Mouse (Mus musculus): ENCODE results near the gene Med13l. TPM values are rescaled to one million over a fixed set of nuclear protein-coding genes. Genes with fewer than 3 reads are reported as not detected.

Gene Med13l
- polyA plus RNA-seq, 1 experiment = 10.7 TPM

DNA sequence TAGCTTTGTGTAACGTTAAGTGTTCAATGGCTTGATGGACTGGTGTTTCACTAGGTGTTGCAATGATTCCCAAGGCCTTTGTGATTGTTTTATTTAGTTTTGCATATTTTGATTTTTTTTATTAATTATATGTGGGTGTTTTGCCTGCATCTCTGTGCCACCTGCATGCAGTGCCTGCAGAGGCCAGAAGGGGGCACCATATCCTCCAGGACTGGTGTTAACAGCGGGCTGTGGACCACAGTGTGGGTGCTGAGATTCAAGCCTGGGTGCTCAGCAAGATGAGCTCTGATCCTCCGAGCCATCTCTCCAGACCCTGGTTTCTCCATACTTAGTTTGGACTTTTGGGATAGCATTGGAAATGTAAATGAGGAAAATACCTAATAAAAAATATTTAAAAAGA, 143.7 kb downstream of the Med13l start:
- no peaks in the 10 kb centered on the region for H3K27me3 ChIP-seq (replicated peaks; ENCODE audit: control insufficient read depth, insufficient read depth, low read length)
- no peak overlapping the region for H3K27ac ChIP-seq (ENCODE audit: insufficient read depth, low read depth, low read length)
- H3K4me3 ChIP-seq (ENCODE audit: insufficient read depth, low read depth, low read length) = no peak overlapping the region
- TF ChIP-seq CTCF (conservative IDR thresholded peaks at IDR 0.05; ENCODE audit: insufficient read depth, insufficient read length, low read depth, low read length) (peak; percentile 61), POLR2A (IDR thresholded peaks at IDR 0.05; ENCODE audit: low read depth, low read length) (no peak)
- peaks cover 12% of the 10 kb centered on the region for H3K4me1 ChIP-seq (ENCODE audit: control insufficient read depth, insufficient read depth, low read length)
- peak; percentile 23 for DNase-seq
- no peaks in the 10 kb centered on the region for H3K36me3 ChIP-seq (ENCODE audit: control insufficient read depth, insufficient read depth, low read length)
- 94% methylated on average over 3 of the region's 3 CpGs for WGBS

DNA sequence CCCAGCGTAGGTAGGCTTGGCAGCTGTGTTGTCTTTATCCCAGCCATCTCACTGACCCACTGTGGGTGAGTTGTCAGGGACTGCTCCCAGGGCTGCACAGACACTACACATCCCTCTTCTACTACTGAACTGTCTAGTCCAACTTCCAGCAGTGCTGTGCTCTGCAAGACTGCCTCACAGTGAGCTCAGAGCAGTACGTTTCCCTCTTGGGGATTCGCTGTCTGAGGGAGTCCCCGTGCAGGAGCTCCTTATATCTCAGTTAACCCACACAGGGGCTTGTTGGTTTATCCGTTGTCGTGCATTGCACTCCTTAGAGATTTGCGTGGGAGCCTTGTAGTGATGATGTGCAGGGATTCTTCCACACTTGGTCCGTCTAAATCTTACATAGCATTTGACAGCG, 144.5 kb downstream of the Med13l start:
- peaks cover 12% of the 10 kb centered on the region for H3K4me1 ChIP-seq (ENCODE audit: control insufficient read depth, insufficient read depth, low read length)
- H3K27me3 ChIP-seq (replicated peaks; ENCODE audit: control insufficient read depth, insufficient read depth, low read length) = no peaks in the 10 kb centered on the region
- no peaks in the 10 kb centered on the region for H3K36me3 ChIP-seq (ENCODE audit: control insufficient read depth, insufficient read depth, low read length)
- no peak for TF ChIP-seq POLR2A (IDR thresholded peaks at IDR 0.05; ENCODE audit: low read depth, low read length)
- TF ChIP-seq CTCF (conservative IDR thresholded peaks at IDR 0.05; ENCODE audit: insufficient read depth, insufficient read length, low read depth, low read length) = no peak
- WGBS = 90% methylated on average over 9 of the region's 9 CpGs
- H3K4me3 ChIP-seq (ENCODE audit: insufficient read depth, low read depth, low read length) = no peak overlapping the region
- no peak for DNase-seq
- no peak overlapping the region for H3K27ac ChIP-seq (ENCODE audit: insufficient read depth, low read depth, low read length)

DNA sequence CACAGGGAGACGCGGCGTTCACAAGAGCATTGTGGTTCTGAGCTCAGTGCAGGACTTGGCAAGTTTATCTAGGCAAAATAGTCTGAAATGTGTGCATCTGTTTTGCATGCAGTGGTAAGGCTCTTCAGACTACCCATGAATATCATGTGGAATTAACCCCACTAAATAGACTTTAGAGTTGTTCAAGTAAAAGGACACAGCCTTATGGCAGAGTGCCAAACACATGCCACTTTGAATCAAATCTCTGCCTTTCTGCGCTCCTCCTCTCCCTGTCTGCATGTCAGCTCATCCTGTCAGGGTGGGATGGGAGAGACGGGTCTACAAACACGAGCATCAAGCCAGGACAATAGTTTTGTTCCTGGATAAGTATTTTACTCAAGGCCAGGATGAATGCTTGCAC, 145.5 kb downstream of the Med13l start:
- no peaks in the 10 kb centered on the region for H3K27me3 ChIP-seq (replicated peaks; ENCODE audit: control insufficient read depth, insufficient read depth, low read length)
- no peak overlapping the region for H3K27ac ChIP-seq (ENCODE audit: insufficient read depth, low read depth, low read length)
- no peak for DNase-seq
- H3K36me3 ChIP-seq (ENCODE audit: control insufficient read depth, insufficient read depth, low read length) = no peaks in the 10 kb centered on the region
- 81% methylated on average over 6 of the region's 6 CpGs for WGBS
- TF ChIP-seq CTCF (conservative IDR thresholded peaks at IDR 0.05; ENCODE audit: insufficient read depth, insufficient read length, low read depth, low read length) (no peak), POLR2A (IDR thresholded peaks at IDR 0.05; ENCODE audit: low read depth, low read length) (no peak)
- peaks cover 10% of the 10 kb centered on the region for H3K4me1 ChIP-seq (ENCODE audit: control insufficient read depth, insufficient read depth, low read length)
- H3K4me3 ChIP-seq (ENCODE audit: insufficient read depth, low read depth, low read length) = no peak overlapping the region

- H3K27me3 ChIP-seq (replicated peaks; ENCODE audit: control insufficient read depth, insufficient read depth, low read length) = no peaks in the 10 kb centered on the region
- no peak for TF ChIP-seq CTCF (conservative IDR thresholded peaks at IDR 0.05; ENCODE audit: insufficient read depth, insufficient read length, low read depth, low read length)
- TF ChIP-seq POLR2A (IDR thresholded peaks at IDR 0.05; ENCODE audit: low read depth, low read length) = no peak
- no peak for DNase-seq
- WGBS = 68% methylated on average over 3 of the region's 3 CpGs
- H3K27ac ChIP-seq (ENCODE audit: insufficient read depth, low read depth, low read length) = no peak overlapping the region
- no peaks in the 10 kb centered on the region for H3K36me3 ChIP-seq (ENCODE audit: control insufficient read depth, insufficient read depth, low read length)
- peaks cover 6% of the 10 kb centered on the region; the same call in 1 of the 2 replicates for H3K4me1 ChIP-seq (ENCODE audit: control insufficient read depth, insufficient read depth, low read length)
- no peak overlapping the region for H3K4me3 ChIP-seq (ENCODE audit: insufficient read depth, low read depth, low read length)
These were observed 145.9 kb downstream of the Med13l start for GRCm38 (mm10) chr5:118706414-118706813.

DNA sequence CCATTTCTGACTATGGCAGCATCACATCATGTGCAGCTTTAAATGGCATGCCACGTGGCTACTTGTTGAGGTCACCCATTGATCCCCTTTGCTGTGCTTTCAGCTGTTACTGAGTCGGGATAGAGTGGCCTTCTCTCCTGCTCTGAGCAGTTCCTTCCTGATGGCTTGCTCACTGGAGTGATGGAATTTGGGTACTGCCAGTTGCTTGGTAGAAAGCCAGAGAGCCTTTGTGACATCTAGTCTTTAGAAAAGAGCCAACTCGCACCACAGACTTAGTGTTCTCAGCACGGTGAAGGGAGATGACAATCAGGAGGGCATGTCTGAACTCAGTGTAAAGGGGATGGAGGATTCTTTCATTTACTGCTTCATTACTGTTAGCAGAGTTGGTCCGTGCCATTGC, 147.0 kb downstream of the Med13l start:
- Histone ChIP-seq H3K27me3 (replicated peaks; ENCODE audit: control insufficient read depth, insufficient read depth, low read length) (no peaks in the 10 kb centered on the region), H3K4me3 (ENCODE audit: insufficient read depth, low read depth, low read length) (no peak overlapping the region), H3K27ac (ENCODE audit: insufficient read depth, low read depth, low read length) (no peak overlapping the region), H3K36me3 (ENCODE audit: control insufficient read depth, insufficient read depth, low read length) (no peaks in the 10 kb centered on the region), H3K4me1 (ENCODE audit: control insufficient read depth, insufficient read depth, low read length) (0 out of 2 replicates have a peak, but pooled peaks cover 4% of the 10 kb centered on the region)
- peak; percentile 18 for DNase-seq
- 52% methylated on average over 5 of the region's 5 CpGs for WGBS
- TF ChIP-seq CTCF (conservative IDR thresholded peaks at IDR 0.05; ENCODE audit: insufficient read depth, insufficient read length, low read depth, low read length) = no peak
- TF ChIP-seq POLR2A (IDR thresholded peaks at IDR 0.05; ENCODE audit: low read depth, low read length) = no peak

DNA sequence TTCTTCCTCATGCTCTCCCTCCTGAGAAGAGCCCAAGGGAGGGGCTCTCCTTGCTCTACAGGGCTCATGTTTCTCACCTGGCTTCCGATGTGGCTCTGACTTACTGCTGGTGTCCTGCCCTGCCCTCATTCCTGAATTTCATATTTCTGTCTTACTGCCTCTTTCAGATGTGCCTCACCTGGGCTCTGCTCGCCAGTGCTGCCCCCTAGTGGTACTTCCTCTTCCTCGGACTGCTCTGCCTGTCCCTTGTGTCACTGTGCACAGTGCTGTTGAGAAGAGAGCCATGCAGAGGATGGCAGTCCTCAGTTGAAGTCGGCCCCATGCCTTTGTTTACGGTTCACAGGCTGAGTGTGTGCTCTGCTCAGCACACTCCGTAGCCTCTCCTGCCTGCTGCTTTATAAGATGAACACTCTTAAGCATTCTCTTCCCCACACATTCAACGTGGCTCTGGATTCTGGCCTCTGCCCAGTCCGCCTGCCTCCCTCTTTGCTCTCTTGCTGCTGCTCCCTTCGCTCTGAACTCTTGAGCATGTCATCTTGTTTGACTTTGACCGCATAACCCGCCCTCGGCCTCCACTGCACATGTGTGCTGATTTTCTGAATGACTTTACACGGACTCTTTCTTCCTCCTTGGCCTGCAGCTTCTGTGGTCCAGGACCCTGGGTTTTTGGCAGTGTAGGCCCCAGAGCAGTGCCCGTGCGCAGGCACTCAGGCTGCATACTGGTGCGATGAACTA, 147.9 kb downstream of the Med13l start:
- 50% methylated on average over 16 of the region's 16 CpGs for whole genome bisulfite sequencing
- no peak overlapping the region for H3K4me3 ChIP-seq (ENCODE audit: insufficient read depth, low read depth, low read length)
- peak; percentile 86 for TF ChIP-seq CTCF (conservative IDR thresholded peaks at IDR 0.05; ENCODE audit: insufficient read depth, insufficient read length, low read depth, low read length)
- no peak for TF ChIP-seq POLR2A (IDR thresholded peaks at IDR 0.05; ENCODE audit: low read depth, low read length)
- no peaks in the 10 kb centered on the region for H3K27me3 ChIP-seq (replicated peaks; ENCODE audit: control insufficient read depth, insufficient read depth, low read length)
- H3K4me1 ChIP-seq (ENCODE audit: control insufficient read depth, insufficient read depth, low read length) = 0 out of 2 replicates have a peak, but pooled peaks cover 4% of the 10 kb centered on the region
- no peak overlapping the region for H3K27ac ChIP-seq (ENCODE audit: insufficient read depth, low read depth, low read length)
- no peaks in the 10 kb centered on the region for H3K36me3 ChIP-seq (ENCODE audit: control insufficient read depth, insufficient read depth, low read length)
- peak; percentile 81 for DNase-seq

- Histone ChIP-seq H3K27ac (ENCODE audit: insufficient read depth, low read depth, low read length) (no peak overlapping the region), H3K4me3 (ENCODE audit: insufficient read depth, low read depth, low read length) (no peak overlapping the region), H3K27me3 (replicated peaks; ENCODE audit: control insufficient read depth, insufficient read depth, low read length) (no peaks in the 10 kb centered on the region), H3K36me3 (ENCODE audit: control insufficient read depth, insufficient read depth, low read length) (no peaks in the 10 kb centered on the region), H3K4me1 (ENCODE audit: control insufficient read depth, insufficient read depth, low read length) (0 out of 2 replicates have a peak, but pooled peaks cover 4% of the 10 kb centered on the region)
- WGBS = 60% methylated on average over 7 of the region's 7 CpGs
- peak; percentile 52 for DNase-seq
- no peak for TF ChIP-seq POLR2A (IDR thresholded peaks at IDR 0.05; ENCODE audit: low read depth, low read length)
These were observed 149.4 kb downstream of the Med13l start for GRCm38 (mm10) chr5:118709847-118710251.
